Mouse (Mus musculus): ENCODE data around the gene Laptm5.

DNA sequence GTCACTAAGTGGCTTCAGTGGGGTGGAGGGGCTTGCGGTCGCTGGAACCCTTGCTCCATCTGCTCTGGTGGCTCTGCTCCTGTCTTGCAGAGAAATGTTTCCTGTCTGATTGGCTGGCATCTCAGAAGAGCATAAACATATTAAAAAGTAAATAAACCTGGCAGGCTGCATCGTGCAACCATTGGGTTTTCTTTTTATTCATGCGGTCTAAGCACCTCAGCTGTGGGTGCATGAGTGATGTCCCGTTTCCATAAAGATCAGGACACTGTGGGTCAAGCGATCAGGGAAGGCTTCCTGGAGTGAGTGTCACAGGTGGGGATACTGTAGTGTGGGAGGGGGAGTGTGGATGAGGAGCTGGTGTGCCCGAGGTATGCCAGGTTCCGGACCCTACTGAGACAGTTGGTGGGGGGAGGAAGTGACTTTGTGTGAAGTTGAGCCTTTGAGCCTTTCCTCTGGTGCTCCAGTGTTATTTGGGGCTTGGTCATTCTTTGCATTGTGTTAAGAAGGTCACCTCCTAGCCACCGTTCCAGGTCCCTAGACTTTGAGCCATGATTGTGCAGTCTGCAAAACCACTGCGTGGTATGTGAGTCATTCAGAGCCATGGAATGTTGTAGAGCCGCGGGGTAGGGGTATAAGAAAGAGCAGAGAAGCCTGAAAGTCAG is 2.2 kb downstream of the Laptm5 start:
- TF ChIP-seq CTCF (IDR thresholded peaks at IDR 0.05; ENCODE audit: low read depth), result no peak
- no peak for TF ChIP-seq EP300 (optimal IDR thresholded peaks at IDR 0.05)
